Mouse (Mus musculus) neural tube, embryonic 15.5 days (tissue): ENCODE results near the gene Arl4a. TPM values are rescaled to one million over a fixed set of nuclear protein-coding genes. Genes with fewer than 3 reads are reported as not detected.
A peak's percentile ranks its signal among the peaks of the same experiment; 100 is the strongest.

Experiments
- ATAC-seq: fragments of 200-750 bp; cut with Nextera tagmentation; 2 replicates; pipeline ENCODE4 v1.8.0; 2017; ENCODE audit warnings: mild to moderate bottlenecking, moderate TSS enrichment, moderate library complexity; ENCODE audit not compliant: low FRiP score
- H3K27ac ChIP-seq: fragments of 300-500 bp; sonication (generic); replicated peaks from 2 replicates; pipeline ENCODE4 v1.5.1; 2015; ENCODE audit warnings: mild to moderate bottlenecking, inconsistent platforms
- H3K27me3 ChIP-seq: fragments of 300-500 bp; sonication (generic); replicated peaks from 2 replicates; pipeline ENCODE4 v1.6.1; 2015; ENCODE audit warnings: inconsistent platforms
- H3K36me3 ChIP-seq: fragments of 300-500 bp; sonication (generic); 2 replicates; pipeline ENCODE4 v1.6.1; 2015; ENCODE audit warnings: inconsistent platforms
- H3K4me1 ChIP-seq: fragments of 300-500 bp; sonication (generic); 2 replicates; pipeline ENCODE4 v1.6.1; 2015; ENCODE audit warnings: inconsistent platforms
- H3K4me2 ChIP-seq: fragments of 300-500 bp; sonication (generic); 2 replicates; pipeline ENCODE4 v1.6.1; 2015; ENCODE audit warnings: inconsistent platforms, mild to moderate bottlenecking, moderate library complexity
- H3K4me3 ChIP-seq: fragments of 300-500 bp; sonication (generic); replicated peaks from 2 replicates; pipeline ENCODE4 v1.5.1; 2015; ENCODE audit warnings: mild to moderate bottlenecking, inconsistent platforms
- H3K9ac ChIP-seq: fragments of 300-500 bp; sonication (generic); replicated peaks from 2 replicates; pipeline ENCODE4 v1.6.1; 2015; ENCODE audit warnings: mild to moderate bottlenecking, inconsistent platforms
- H3K9me3 ChIP-seq: fragments of 300-500 bp; sonication (generic); replicated peaks from 2 replicates; pipeline ENCODE4 v1.6.1; 2016; ENCODE audit warnings: inconsistent platforms
- WGBS: fragments of 180-500 bp; shearing (Covaris S2); methylation state at CpG from one replicate; pipeline ENCODE4 v1.1.7; 2015; ENCODE audit warnings: mixed read lengths; 5-methylcytosine and 5-hydroxymethylcytosine counted together
- polyA plus RNA-seq: library from polyadenylated mRNA; unstranded; fragments of >200 nt; fragmentation: Nextera tagmentation; extraction: Ambion mirVana; gene quantifications from 2 replicates; pipeline ENCODE4 v1.2.1, GENCODE M21; 2015

The Arl4a gene
- polyA plus RNA-seq, result 106 and 113 TPM in 2 replicates

- peak within 1 kb of the TSS; percentile 96 for H3K4me3 ChIP-seq
- H3K9ac ChIP-seq, result peak within 1 kb of the TSS; percentile 91
- ATAC-seq, result peak; percentile 95
- peak within 1 kb of the TSS; percentile 70 for H3K4me2 ChIP-seq
- peak within 1 kb of the TSS; percentile 97 for H3K27ac ChIP-seq
- no peaks in the 10 kb centered on the region for H3K27me3 ChIP-seq
- no peaks in the 10 kb centered on the region for H3K36me3 ChIP-seq
- H3K4me1 ChIP-seq, result peaks cover 23% of the 10 kb centered on the region
- under 1% methylated on average over 68 of the region's 68 CpGs for WGBS
- H3K9me3 ChIP-seq, result no peaks in the 10 kb centered on the region
Measured at GRCm38 (mm10) chr12:40037876-40038463, at the start of gene Arl4a. Gene Arl4a (minus strand): TSS chr12:40038025.

- no peak overlapping the region for H3K4me3 ChIP-seq
- no peak overlapping the region for H3K9ac ChIP-seq
- H3K4me1 ChIP-seq, result no peaks in the 10 kb centered on the region
- H3K9me3 ChIP-seq, result no peaks in the 10 kb centered on the region
- 81% methylated on average over 5 of the region's 5 CpGs for WGBS
- no peak for ATAC-seq
- no peaks in the 10 kb centered on the region for H3K36me3 ChIP-seq
- no peak overlapping the region for H3K4me2 ChIP-seq
- no peak overlapping the region for H3K27ac ChIP-seq
- no peaks in the 10 kb centered on the region for H3K27me3 ChIP-seq
Measured at GRCm38 (mm10) chr12:40085731-40086322, 48.0 kb upstream of the Arl4a start.

GRCm38 (mm10) chr12:40082453-40083238, 44.8 kb upstream of the Arl4a start:
- WGBS, result 49% methylated on average over 6 of the region's 6 CpGs
- Histone ChIP-seq H3K9ac (no peak overlapping the region), H3K4me2 (no peak overlapping the region), H3K4me1 (no peaks in the 10 kb centered on the region), H3K36me3 (no peaks in the 10 kb centered on the region), H3K4me3 (no peak overlapping the region), H3K27ac (no peak overlapping the region), H3K9me3 (no peaks in the 10 kb centered on the region), H3K27me3 (no peaks in the 10 kb centered on the region)
- no peak; the same call in 1 of the 2 replicates for ATAC-seq

GRCm38 (mm10) chr12:40082048-40082447, 44.2 kb upstream of the Arl4a start:
- H3K27me3 ChIP-seq, result no peaks in the 10 kb centered on the region
- H3K36me3 ChIP-seq, result no peaks in the 10 kb centered on the region
- H3K9ac ChIP-seq, result no peak overlapping the region
- no peak for ATAC-seq
- no peak overlapping the region for H3K27ac ChIP-seq
- no peak overlapping the region for H3K4me2 ChIP-seq
- H3K9me3 ChIP-seq, result no peaks in the 10 kb centered on the region
- H3K4me1 ChIP-seq, result no peaks in the 10 kb centered on the region
- H3K4me3 ChIP-seq, result no peak overlapping the region
- WGBS, result 76% methylated on average over 5 of the region's 5 CpGs

GRCm38 (mm10) chr12:40073660-40074059, 35.8 kb upstream of the Arl4a start:
- no peaks in the 10 kb centered on the region for H3K4me1 ChIP-seq
- WGBS, result 68% methylated on average over 5 of the region's 5 CpGs
- no peak overlapping the region for H3K4me2 ChIP-seq
- ATAC-seq, result no peak
- no peak overlapping the region for H3K4me3 ChIP-seq
- no peaks in the 10 kb centered on the region for H3K9me3 ChIP-seq
- no peaks in the 10 kb centered on the region for H3K27me3 ChIP-seq
- no peak overlapping the region for H3K9ac ChIP-seq
- no peaks in the 10 kb centered on the region for H3K36me3 ChIP-seq
- no peak overlapping the region for H3K27ac ChIP-seq

GRCm38 (mm10) chr12:40047024-40047423, 9.2 kb upstream of the Arl4a start:
- no peaks in the 10 kb centered on the region for H3K9me3 ChIP-seq
- no peak overlapping the region for H3K4me3 ChIP-seq
- no peaks in the 10 kb centered on the region for H3K36me3 ChIP-seq
- H3K9ac ChIP-seq, result no peak overlapping the region
- WGBS, result 86% methylated on average over 1 of the region's 1 CpGs
- no peaks in the 10 kb centered on the region for H3K4me1 ChIP-seq
- H3K4me2 ChIP-seq, result no peak overlapping the region
- no peak overlapping the region for H3K27ac ChIP-seq
- ATAC-seq, result no peak
- no peaks in the 10 kb centered on the region for H3K27me3 ChIP-seq

- WGBS, result 88% methylated on average over 8 of the region's 8 CpGs
Measured at GRCm38 (mm10) chr12:40043816-40044585, 6.2 kb upstream of the Arl4a start.

GRCm38 (mm10) chr12:40040067-40040466, 2.2 kb upstream of the Arl4a start:
- Histone ChIP-seq H3K36me3 (no peaks in the 10 kb centered on the region), H3K9me3 (no peaks in the 10 kb centered on the region), H3K4me3 (no peak overlapping the region), H3K27me3 (no peaks in the 10 kb centered on the region), H3K4me1 (peaks cover 14% of the 10 kb centered on the region), H3K9ac (no peak overlapping the region), H3K4me2 (no peak overlapping the region), H3K27ac (no peak overlapping the region)
- ATAC-seq, result no peak

More at GRCm38 (mm10) chr12:40043816-40044585, 6.2 kb upstream of the Arl4a start:
- ATAC-seq, result no peak
- Histone ChIP-seq H3K36me3 (no peaks in the 10 kb centered on the region), H3K4me2 (no peak overlapping the region), H3K9ac (no peak overlapping the region), H3K4me3 (no peak overlapping the region), H3K27ac (no peak overlapping the region), H3K4me1 (no peaks in the 10 kb centered on the region), H3K27me3 (no peaks in the 10 kb centered on the region), H3K9me3 (no peaks in the 10 kb centered on the region)

- peak overlapping the region; percentile 70 for H3K4me2 ChIP-seq
- under 1% methylated on average over 57 of the region's 60 CpGs for WGBS
- H3K9ac ChIP-seq, result peak overlapping the region; percentile 91
- no peaks in the 10 kb centered on the region for H3K27me3 ChIP-seq
- H3K9me3 ChIP-seq, result no peaks in the 10 kb centered on the region
- peak; percentile 97 for ATAC-seq
- H3K4me1 ChIP-seq, result peaks cover 23% of the 10 kb centered on the region
- no peaks in the 10 kb centered on the region for H3K36me3 ChIP-seq
- peak overlapping the region; percentile 96 for H3K4me3 ChIP-seq
- peak overlapping the region; percentile 97 for H3K27ac ChIP-seq
Measured at GRCm38 (mm10) chr12:40037226-40037813, 505 bp downstream of the Arl4a start.

- H3K27me3 ChIP-seq, result no peaks in the 10 kb centered on the region
- H3K27ac ChIP-seq, result peak overlapping the region; percentile 97
- H3K36me3 ChIP-seq, result no peaks in the 10 kb centered on the region
- H3K4me2 ChIP-seq, result peak overlapping the region; percentile 70
- no peak for ATAC-seq
- peak overlapping the region; percentile 96 for H3K4me3 ChIP-seq
- under 1% methylated on average over 11 of the region's 11 CpGs for WGBS
- peak overlapping the region; percentile 91 for H3K9ac ChIP-seq
- H3K4me1 ChIP-seq, result peaks cover 23% of the 10 kb centered on the region
- H3K9me3 ChIP-seq, result no peaks in the 10 kb centered on the region
Measured at GRCm38 (mm10) chr12:40036666-40037065, 1.2 kb downstream of the Arl4a start.

GRCm38 (mm10) chr12:40035506-40035905, 2.3 kb downstream of the Arl4a start:
- WGBS, result 45% methylated on average over 4 of the region's 4 CpGs
- Histone ChIP-seq H3K36me3 (no peaks in the 10 kb centered on the region; the same call in 1 of the 2 replicates), H3K4me2 (peak overlapping the region; percentile 70), H3K9me3 (no peaks in the 10 kb centered on the region), H3K4me3 (peak overlapping the region; percentile 96), H3K27me3 (no peaks in the 10 kb centered on the region), H3K27ac (peak overlapping the region; percentile 97; the same call in 1 of the 2 replicates), H3K4me1 (peaks cover 23% of the 10 kb centered on the region), H3K9ac (0 out of 2 replicates have a peak overlapping the region, but pooled peaks have one; percentile 91)
- ATAC-seq, result no peak
